ENCODE assay signal across 29 mouse cellular contexts in genomic region chr7:51865336-51865735, GRCm38 (mm10). TPM values are rescaled to one million over a fixed set of nuclear protein-coding genes. Genes with fewer than 3 reads are reported as not detected.
DNase-seq lines count a peak whose midpoint lies in the region; ATAC-seq and TF ChIP-seq lines count a peak whose summit lies in the region.
"Had no signal": no experiment of that assay in that cellular context is flagged by ENCODE, and none has a peak within 500 bp of the region (broad histone marks: within the 10 kb centered on the region; RNA-seq: fewer than 3 reads in every experiment).

No protein-coding gene starts in this region.

- no peak for TF ChIP-seq POLR2A in myocyte (IDR thresholded peaks at IDR 0.05; ENCODE audit: insufficient read length, low read depth)

- H3K79me2 ChIP-seq in myocyte (ENCODE audit: control insufficient read depth, insufficient read depth): peaks cover 16% of the 10 kb centered on the region

- H3K9me3 ChIP-seq in limb, embryonic 11.5 days (ENCODE audit: control insufficient read depth, low read length): no peaks in the 10 kb centered on the region
- no peaks in the 10 kb centered on the region for H3K9me3 ChIP-seq in stomach, postnatal 0 days (ENCODE audit: control insufficient read depth, low read length)
- H3K9me3 ChIP-seq: forebrain, embryonic 12.5 days; heart, embryonic 10.5 days; heart, embryonic 15.5 days; liver, embryonic 12.5 days; megakaryocyte, embryonic 14.5 days; midbrain, embryonic 12.5 days; neural tube, embryonic 15.5 days had no signal

- no peak for TF ChIP-seq EP300 in stomach, postnatal 0 days (optimal IDR thresholded peaks at IDR 0.05)

- no peak overlapping the region for H3K4me2 ChIP-seq in limb, embryonic 11.5 days (ENCODE audit: low read depth, severe bottlenecking)
- H3K4me2 ChIP-seq in myocyte (ENCODE audit: low read depth): peak overlapping the region; percentile 36
- H3K4me2 ChIP-seq in stomach, postnatal 0 days (replicated peaks; ENCODE audit: low read depth): no peak overlapping the region
- H3K4me2 ChIP-seq: forebrain, embryonic 12.5 days; heart, embryonic 15.5 days; liver, embryonic 12.5 days; midbrain, embryonic 12.5 days; neural tube, embryonic 15.5 days had no signal

- no peak for TF ChIP-seq CTCF in stomach, postnatal 0 days (IDR thresholded peaks at IDR 0.05; ENCODE audit: low read depth)

- H3K27me3 ChIP-seq in limb, embryonic 11.5 days (ENCODE audit: control insufficient read depth, insufficient read depth, low read length): no peaks in the 10 kb centered on the region
- no peaks in the 10 kb centered on the region for H3K27me3 ChIP-seq in myocyte (ENCODE audit: control insufficient read depth, insufficient read depth, insufficient read length)
- no peaks in the 10 kb centered on the region for H3K27me3 ChIP-seq in stomach, postnatal 0 days (ENCODE audit: control insufficient read depth, insufficient read depth, low read length)
- H3K27me3 ChIP-seq: forebrain, embryonic 12.5 days; heart, embryonic 15.5 days; liver, embryonic 12.5 days; megakaryocyte, embryonic 14.5 days; midbrain, embryonic 12.5 days; neural tube, embryonic 15.5 days had no signal

- H3ac ChIP-seq in myocyte (ENCODE audit: control insufficient read depth, insufficient read length): no peak overlapping the region

- H3K4me1 ChIP-seq in limb, embryonic 11.5 days (ENCODE audit: control insufficient read depth, insufficient read depth, low read length): peaks cover 11% of the 10 kb centered on the region
- peaks cover 4% of the 10 kb centered on the region; the same call in 1 of the 2 replicates for H3K4me1 ChIP-seq in stomach, postnatal 0 days (replicated peaks; ENCODE audit: control insufficient read depth, insufficient read depth)

- no peak for ATAC-seq in limb, embryonic 11.5 days (ENCODE audit: insufficient number of reproducible peaks, low FRiP score, low TSS enrichment, low read depth)
- ATAC-seq in stomach, postnatal 0 days (ENCODE audit: low FRiP score, low TSS enrichment): no peak
- ATAC-seq: CD4-positive, CD25-positive, alpha-beta regulatory T cell, adult 4 months; hindbrain, postnatal 0 days; intestine, embryonic 16.5 days; liver, embryonic 12.5 days; liver, postnatal 0 days had no signal

- H3K36me3 ChIP-seq in limb, embryonic 11.5 days (ENCODE audit: control insufficient read depth, insufficient read depth, low read length): 0 out of 2 replicates have a peak, but pooled peaks cover 2% of the 10 kb centered on the region
- peaks cover 6% of the 10 kb centered on the region for H3K36me3 ChIP-seq in myocyte (ENCODE audit: control insufficient read depth, insufficient read depth)
- H3K36me3 ChIP-seq in stomach, postnatal 0 days (ENCODE audit: control insufficient read depth, insufficient read depth, low read length): no peaks in the 10 kb centered on the region
- H3K36me3 ChIP-seq: forebrain, embryonic 12.5 days; heart, embryonic 15.5 days; midbrain, embryonic 12.5 days; neural tube, embryonic 15.5 days had no signal

- H3K27ac ChIP-seq in limb, embryonic 11.5 days (replicated peaks; ENCODE audit: low read depth, low read length): peak overlapping the region; percentile 18; the same call in 1 of the 2 replicates
- no peak overlapping the region for H3K27ac ChIP-seq in stomach, postnatal 0 days (replicated peaks)
- H3K27ac ChIP-seq: forebrain, embryonic 12.5 days; heart, embryonic 10.5 days; heart, embryonic 15.5 days; hindbrain, postnatal 0 days; liver, embryonic 12.5 days; midbrain, embryonic 12.5 days; neural tube, embryonic 15.5 days had no signal

- DNase-seq in 416B (ENCODE audit: low read depth): peak; percentile 39
- DNase-seq in CD4-positive helper T cell, adult 2 months (ENCODE audit: low read depth, low spot score): peak; percentile 14
- no peak for DNase-seq in limb, embryonic 11.5 days (ENCODE audit: low spot score)
- no peak for DNase-seq in stomach, postnatal 0 days (ENCODE audit: low spot score)
- no peak for DNase-seq in lung, postnatal 25 days (ENCODE audit: low spot score)
- DNase-seq: adrenal gland, adult 2 months; adrenal gland, postnatal 36 days; cerebellum, adult 2 months; cerebellum, postnatal 14 days; gastrocnemius, postnatal 14 days; heart, adult 11 months; kidney, adult 9 months; kidney, postnatal 25 days; liver, postnatal 0 days; lung, postnatal 4 days; right cerebral cortex, adult 18-20 months; right cerebral cortex, postnatal 4 days; thymus, postnatal 4 days had no signal

- WGBS in limb, embryonic 11.5 days: 92% methylated on average over 1 of the region's 1 CpGs
- 66% methylated on average over 1 of the region's 1 CpGs for WGBS in stomach, postnatal 0 days

- no peak overlapping the region for H3K9ac ChIP-seq in limb, embryonic 11.5 days (ENCODE audit: low read length)
- no peak overlapping the region for H3K9ac ChIP-seq in stomach, postnatal 0 days (ENCODE audit: low read length)
- H3K9ac ChIP-seq: forebrain, embryonic 12.5 days; heart, embryonic 15.5 days; liver, embryonic 12.5 days; liver, postnatal 0 days; midbrain, embryonic 12.5 days; neural tube, embryonic 15.5 days had no signal

- H3K4me3 ChIP-seq in limb, embryonic 11.5 days (ENCODE audit: low read depth, low read length): no peak overlapping the region
- no peak overlapping the region for H3K4me3 ChIP-seq in myocyte
- no peak overlapping the region for H3K4me3 ChIP-seq in stomach, postnatal 0 days (ENCODE audit: low read depth, low read length)
- H3K4me3 ChIP-seq: forebrain, embryonic 12.5 days; heart, embryonic 10.5 days; heart, embryonic 15.5 days; liver, embryonic 12.5 days; megakaryocyte, embryonic 14.5 days; midbrain, embryonic 12.5 days; neural tube, embryonic 15.5 days had no signal

TF ChIP-seq in myocyte, 11 proteins besides CTCF, POLR2A, EP300 and RAD21:
- no peak for TF ChIP-seq MYOD1 (IDR thresholded peaks at IDR 0.05; ENCODE audit: control insufficient read depth in 1 of 3, insufficient read length in 2 of 3, low read depth in 2 of 3)
- TF ChIP-seq MAX (IDR thresholded peaks at IDR 0.05; ENCODE audit: low read depth): no peak
- TF ChIP-seq REST (IDR thresholded peaks at IDR 0.05; ENCODE audit: insufficient read depth, insufficient read length): no peak
- no peak for TF ChIP-seq TCF12 (IDR thresholded peaks at IDR 0.05; ENCODE audit: insufficient read depth, poor library complexity, severe bottlenecking)
- TF ChIP-seq USF1 (IDR thresholded peaks at IDR 0.05; ENCODE audit: low read depth): no peak
- no peak for TF ChIP-seq POLR2AphosphoS2 (IDR thresholded peaks at IDR 0.05; ENCODE audit: insufficient read length, low read depth)
- no peak for TF ChIP-seq SRF (IDR thresholded peaks at IDR 0.05; ENCODE audit: control insufficient read depth, insufficient read length, low read depth)

RNA-seq across cellular contexts. Expression of gene Fancf, which starts 3.3 kb away (rescaled TPM):
- 20.1 and 21.1 TPM in 2 replicates for polyA plus RNA-seq in limb, embryonic 11.5 days (2014; fragmentation: Nextera tagmentation; extraction: Ambion mirVana)
- polyA plus RNA-seq in myocyte (2012; fragmentation: generic; extraction: Trizol): 7.2 TPM
- 4.6 and 5.3 TPM in 2 replicates for polyA plus RNA-seq in stomach, postnatal 0 days (2015; fragmentation: Nextera tagmentation; extraction: Ambion mirVana)

RNA-seq across cellular contexts. Expression of gene Gas2, which starts 3.5 kb away (rescaled TPM):
- polyA plus RNA-seq in limb, embryonic 11.5 days (2014; fragmentation: Nextera tagmentation; extraction: Ambion mirVana): 106 and 109 TPM in 2 replicates
- 8.5 TPM for polyA plus RNA-seq in myocyte (2012; fragmentation: generic; extraction: Trizol)
- 5.0 and 5.2 TPM in 2 replicates for polyA plus RNA-seq in stomach, postnatal 0 days (2015; fragmentation: Nextera tagmentation; extraction: Ambion mirVana)

Comparison
In these comparisons a context has a peak if more than half of its experiments do, and no peak if none do; other contexts are left out.
1. DNase-seq: peak in 416B (single experiment) and CD4-positive helper T cell, adult 2 months (single experiment); none in limb, embryonic 11.5 days (single experiment), stomach, postnatal 0 days (single experiment) and lung, postnatal 25 days (single experiment).
2. RNA of gene Gas2, which starts 3.5 kb away (polyA plus RNA-seq): 106 to 109 TPM in limb, embryonic 11.5 days; 8.5 TPM in myocyte (single experiment) and 5.0 to 5.2 TPM in stomach, postnatal 0 days; every median in the first group is over 10 times any median in the second.